Mouse (Mus musculus): ENCODE measurements around the gene Anapc16. TPM values are rescaled to one million over a fixed set of nuclear protein-coding genes. Genes with fewer than 3 reads are reported as not detected.

Anapc16 gene
- total RNA-seq, 4 experiments from 2014 or later = 73.6 to 95.8 (median 81.1) TPM

DNA sequence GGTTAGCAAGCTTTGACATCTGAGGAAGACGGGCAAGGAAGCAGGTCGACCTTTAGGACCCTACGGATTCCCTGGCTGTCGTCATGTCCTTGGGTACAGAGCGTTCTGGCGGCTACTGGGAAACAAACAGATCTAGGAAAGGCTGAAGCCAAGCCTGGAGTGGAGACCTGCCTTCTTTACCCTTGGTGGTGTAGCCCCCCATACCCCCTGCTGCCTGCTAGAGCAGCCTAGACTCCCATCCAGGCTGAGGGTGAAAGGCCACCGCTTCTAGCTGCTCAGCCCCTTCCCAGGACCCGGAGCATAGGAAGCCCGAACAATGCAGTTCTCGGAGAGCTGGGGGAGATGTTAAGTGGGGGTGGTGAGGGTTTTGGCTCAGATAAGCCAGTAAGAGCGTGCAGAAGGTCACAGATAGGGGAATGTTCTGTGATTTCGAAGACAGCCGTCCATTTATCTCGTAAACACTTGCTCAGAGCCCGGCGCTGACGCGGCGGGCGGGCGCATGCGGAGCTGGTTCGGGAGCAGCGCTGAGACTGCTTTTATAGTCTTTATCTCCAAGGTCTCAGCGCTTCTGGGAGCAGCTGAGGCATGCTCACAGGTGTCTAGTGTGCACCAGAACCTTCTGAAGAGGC lies 33.0 kb downstream of the Anapc16 start:
- peak; percentile 81 for DNase-seq

- no peak for DNase-seq
Observed at GRCm38 (mm10) chr10:59967309-59967942, 35.5 kb downstream of the Anapc16 start.

DNA sequence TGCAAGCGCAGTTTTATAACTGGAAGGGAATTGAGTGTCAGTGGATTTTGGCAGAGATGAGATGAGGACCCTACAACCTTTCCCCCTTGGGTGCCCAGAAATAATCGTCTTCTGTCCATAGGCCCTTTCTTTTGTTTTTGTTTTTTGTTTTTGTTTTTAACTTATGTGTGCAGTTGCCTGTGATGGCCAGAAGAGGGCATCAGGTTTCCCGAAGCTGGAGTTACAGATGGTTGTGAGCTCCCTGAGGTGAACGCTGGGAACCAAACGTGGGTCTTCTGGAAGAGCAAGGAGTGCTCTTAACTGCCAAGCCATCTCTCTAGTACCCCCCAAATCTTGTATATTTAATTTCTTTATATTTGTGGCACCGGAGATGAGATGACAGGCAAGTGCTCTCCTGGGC lies 36.2 kb downstream of the Anapc16 start:
- no peak for DNase-seq

DNA sequence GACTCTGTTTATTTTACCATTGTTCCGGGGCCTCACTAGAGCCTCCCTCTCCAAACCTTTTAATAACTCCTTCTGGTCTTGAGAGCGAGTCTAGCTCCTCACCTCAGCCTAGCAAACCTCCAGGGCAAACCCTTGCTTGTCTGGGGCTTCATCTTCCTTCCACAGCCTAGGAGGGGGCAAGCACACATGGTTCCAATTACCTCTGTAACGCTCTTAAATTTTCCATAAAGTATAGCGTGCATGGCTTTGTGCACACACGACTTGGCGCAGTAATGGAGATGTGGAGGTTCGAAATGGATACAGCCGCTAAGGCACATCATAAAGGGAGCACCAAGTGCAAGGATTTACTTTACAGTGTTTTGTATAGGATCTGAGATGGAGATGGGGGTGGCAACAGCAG lies 37.1 kb downstream of the Anapc16 start:
- DNase-seq = no peak

GRCm38 (mm10) chr10:59965362-59965695 lies 37.6 kb downstream of the Anapc16 start:
- DNase-seq = no peak

- DNase-seq = no peak
Observed at GRCm38 (mm10) chr10:59964504-59965361, 38.2 kb downstream of the Anapc16 start.

- no peak for DNase-seq
Observed at GRCm38 (mm10) chr10:59963609-59964008, 39.3 kb downstream of the Anapc16 start.

DNA sequence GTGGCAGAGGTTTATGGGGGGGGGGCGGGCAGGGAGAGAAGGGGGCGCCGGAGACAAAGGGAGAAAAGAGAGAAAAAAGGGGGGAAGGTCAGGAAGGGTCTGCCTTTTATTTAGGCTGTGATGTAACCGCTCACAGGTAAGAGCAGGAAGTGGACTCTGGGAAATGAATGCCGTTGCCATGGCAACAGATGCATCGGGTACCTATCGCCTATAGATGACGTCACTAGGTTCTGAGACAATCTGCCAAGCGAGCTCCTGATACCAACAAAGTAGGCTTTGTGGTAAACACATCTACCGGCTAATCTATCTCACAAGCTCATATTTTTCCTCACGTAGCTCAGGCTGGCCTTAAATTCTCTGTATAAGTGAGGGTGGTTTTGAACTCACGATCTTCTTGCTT lies 43.4 kb downstream of the Anapc16 start:
- DNase-seq = no peak

DNA sequence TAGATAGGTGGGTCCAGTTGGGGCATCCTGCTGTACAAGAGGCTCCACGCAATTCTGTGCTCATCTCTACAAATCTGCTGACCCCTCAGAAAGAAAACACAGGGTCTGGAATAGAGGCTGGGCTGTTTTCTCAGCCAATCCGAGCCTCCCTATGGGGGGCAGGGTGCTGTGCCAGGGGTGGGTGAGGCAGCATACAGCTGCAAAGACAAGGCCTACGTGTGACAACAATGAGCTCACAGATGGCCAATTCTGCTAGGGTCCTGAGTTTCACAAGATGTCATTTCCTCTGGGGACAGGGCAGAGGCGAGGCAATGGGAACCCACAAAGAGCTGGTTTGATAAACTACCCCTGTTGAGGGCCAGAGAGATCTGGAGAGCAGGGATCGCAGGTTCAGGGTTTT lies 44.5 kb downstream of the Anapc16 start:
- no peak for DNase-seq

GRCm38 (mm10) chr10:59957171-59958149 lies 45.5 kb downstream of the Anapc16 start:
- no peak for DNase-seq

GRCm38 (mm10) chr10:59956681-59957080 lies 46.3 kb downstream of the Anapc16 start:
- no peak for DNase-seq

- no peak for DNase-seq
Observed at GRCm38 (mm10) chr10:59953564-59954039, 49.3 kb downstream of the Anapc16 start.

GRCm38 (mm10) chr10:59952781-59953563 lies 50.0 kb downstream of the Anapc16 start:
- no peak for DNase-seq

DNA sequence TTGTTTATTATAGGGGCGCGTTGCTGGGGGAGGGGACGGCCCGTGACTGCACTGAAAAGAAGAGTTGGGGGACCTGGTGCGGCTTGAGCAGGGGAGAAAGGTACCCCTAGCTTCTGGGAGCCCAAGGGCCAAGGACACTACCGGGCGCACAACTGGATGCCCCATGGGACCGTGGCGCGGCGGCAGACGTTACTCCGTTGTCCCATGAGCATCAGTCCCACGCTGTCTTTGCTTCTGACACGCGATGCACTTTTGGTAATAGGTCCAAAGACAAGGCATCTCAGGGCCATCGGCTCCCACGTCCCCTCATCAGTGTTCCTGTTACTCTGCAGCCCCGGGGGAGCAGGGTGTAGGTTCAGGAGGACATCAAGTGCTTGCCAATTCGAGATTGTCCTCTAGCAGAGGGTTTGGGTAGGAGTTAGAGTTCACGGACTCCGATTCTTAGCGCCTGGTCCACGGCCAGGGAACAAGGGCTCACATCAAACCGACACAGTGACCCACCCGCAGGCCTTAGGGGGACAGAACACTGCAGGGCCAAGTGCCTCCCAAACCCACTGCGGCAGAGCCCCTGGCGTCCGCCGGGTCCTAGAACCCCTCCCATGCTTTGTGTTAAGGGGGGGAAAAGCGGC lies 50.7 kb downstream of the Anapc16 start:
- DNase-seq = no peak

DNA sequence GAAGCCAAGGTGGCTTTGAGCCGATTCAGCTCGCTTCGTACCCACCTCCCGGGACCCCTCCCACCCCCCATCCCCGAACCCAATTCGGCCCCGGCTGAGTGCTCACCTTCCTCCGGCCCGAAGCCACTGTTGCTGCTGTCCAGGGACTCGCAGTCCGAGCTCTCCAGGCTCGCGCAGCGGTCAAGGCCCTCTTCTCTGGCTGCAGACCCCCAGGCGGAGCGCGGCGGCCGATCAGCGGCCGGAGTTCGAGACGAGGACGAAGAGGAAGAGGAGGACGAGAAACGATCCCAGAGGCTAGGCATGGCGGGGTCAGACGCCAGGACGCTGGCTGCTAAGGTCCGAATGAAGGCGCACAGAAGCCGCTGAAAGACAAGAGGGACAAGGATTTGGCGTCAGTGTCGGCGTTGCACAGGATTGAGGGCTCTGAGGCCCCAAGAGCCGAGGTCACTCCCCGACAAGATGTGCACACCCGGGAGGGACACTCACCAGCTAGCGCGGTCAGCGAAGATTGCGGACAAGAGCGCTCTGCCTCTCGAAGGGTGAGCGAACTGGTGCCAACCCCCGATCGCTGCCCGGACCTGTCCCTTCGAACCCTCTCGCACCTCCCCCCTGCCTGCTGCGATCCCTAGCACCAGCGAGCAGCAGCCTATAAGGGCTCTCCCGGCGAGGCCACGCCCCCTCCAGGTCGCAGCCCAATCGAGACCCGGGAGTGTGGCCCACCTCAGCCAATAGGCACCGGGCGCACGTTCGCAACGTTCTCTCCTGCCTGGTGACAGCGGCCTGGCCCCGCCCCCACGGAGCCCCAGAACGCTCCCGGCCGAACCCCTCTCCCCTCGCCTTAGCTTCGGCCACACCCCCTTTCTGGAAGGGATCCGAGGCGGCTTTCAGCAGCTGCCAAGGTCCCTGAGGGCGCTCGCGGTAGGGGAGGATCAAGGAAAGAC lies 51.5 kb downstream of the Anapc16 start, which contains the start of gene Ddit4:
Ddit4 (minus strand) TSS at position 624 of the 941 bp plus-strand sequence.
- peak; percentile 100 for DNase-seq

- DNase-seq = peak; percentile 83
Observed at GRCm38 (mm10) chr10:59950716-59951191, 52.2 kb downstream of the Anapc16 start.

- DNase-seq = no peak
Observed at GRCm38 (mm10) chr10:59949783-59950605, 52.9 kb downstream of the Anapc16 start.

DNA sequence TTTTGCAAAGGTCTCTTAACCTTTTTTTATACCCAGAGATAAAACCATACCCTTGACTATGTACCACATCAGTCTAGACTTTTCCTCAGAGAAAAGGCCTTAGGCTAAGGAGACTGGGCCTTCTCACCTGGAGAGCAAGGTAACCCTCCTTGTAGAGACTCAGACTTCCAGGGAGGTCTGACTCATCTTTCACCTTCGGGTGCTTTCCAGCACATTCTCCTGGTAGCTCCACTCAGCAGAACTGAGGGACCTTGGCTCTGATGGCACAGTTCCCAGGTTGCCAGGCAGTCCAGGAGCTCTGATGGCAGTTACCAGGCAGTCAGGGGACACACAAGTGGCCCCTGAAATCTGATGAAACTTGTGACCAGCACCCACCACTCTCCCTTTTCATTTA lies 53.7 kb downstream of the Anapc16 start:
- DNase-seq = peak; percentile 84
